Mouse (Mus musculus): ENCODE data around the gene Gm21987. TPM values are rescaled to one million over a fixed set of nuclear protein-coding genes. Genes with fewer than 3 reads are reported as not detected.
"Not testable (repeated sequence)": the region's sequence is repeated elsewhere in the genome, so short reads cannot be mapped to it uniquely, and the experiment has no call there.

Gm21987 gene
- polyA plus RNA-seq, 1 experiment = not detected

- H3K27ac ChIP-seq (ENCODE audit: control insufficient read depth, insufficient read depth, low read depth, low read length, poor library complexity) = no peak overlapping the region
- WGBS = 75% methylated on average over 9 of the region's 9 CpGs
- TF ChIP-seq CTCF (IDR thresholded peaks at IDR 0.05; ENCODE audit: control insufficient read depth, insufficient read depth, low read length) (no peak), POLR2A (IDR thresholded peaks at IDR 0.05; ENCODE audit: borderline replicate concordance, control insufficient read depth, low read depth, low read length) (no peak)
- H3K4me1 ChIP-seq (ENCODE audit: control insufficient read depth, insufficient read depth, low read length) = no peaks in the 10 kb centered on the region
- H3K4me3 ChIP-seq (replicated peaks; ENCODE audit: control insufficient read depth, low read depth, low read length) = no peak overlapping the region
Measured at GRCm38 (mm10) chr16:38318492-38318891, 28.3 kb upstream of the Gm21987 start.

- 86% methylated on average over 4 of the region's 4 CpGs for WGBS
- Histone ChIP-seq H3K4me3 (replicated peaks; ENCODE audit: control insufficient read depth, low read depth, low read length) (no peak overlapping the region), H3K27ac (ENCODE audit: control insufficient read depth, insufficient read depth, low read depth, low read length, poor library complexity) (no peak overlapping the region), H3K4me1 (ENCODE audit: control insufficient read depth, insufficient read depth, low read length) (no peaks in the 10 kb centered on the region)
- no peak for TF ChIP-seq POLR2A (IDR thresholded peaks at IDR 0.05; ENCODE audit: borderline replicate concordance, control insufficient read depth, low read depth, low read length)
- TF ChIP-seq CTCF (IDR thresholded peaks at IDR 0.05; ENCODE audit: control insufficient read depth, insufficient read depth, low read length) = no peak
Measured at GRCm38 (mm10) chr16:38319087-38319486, 27.8 kb upstream of the Gm21987 start.

GRCm38 (mm10) chr16:38321452-38321935, 25.3 kb upstream of the Gm21987 start:
- Histone ChIP-seq H3K4me3 (replicated peaks; ENCODE audit: control insufficient read depth, low read depth, low read length) (no peak overlapping the region), H3K27ac (ENCODE audit: control insufficient read depth, insufficient read depth, low read depth, low read length, poor library complexity) (no peak overlapping the region), H3K4me1 (ENCODE audit: control insufficient read depth, insufficient read depth, low read length) (no peaks in the 10 kb centered on the region)
- WGBS = 26% methylated on average over 17 of the region's 17 CpGs
- peak; percentile 61 for TF ChIP-seq CTCF (IDR thresholded peaks at IDR 0.05; ENCODE audit: control insufficient read depth, insufficient read depth, low read length)
- no peak for TF ChIP-seq POLR2A (IDR thresholded peaks at IDR 0.05; ENCODE audit: borderline replicate concordance, control insufficient read depth, low read depth, low read length)

- Histone ChIP-seq H3K27ac (ENCODE audit: control insufficient read depth, insufficient read depth, low read depth, low read length, poor library complexity) (no peak overlapping the region), H3K4me1 (ENCODE audit: control insufficient read depth, insufficient read depth, low read length) (no peaks in the 10 kb centered on the region), H3K4me3 (replicated peaks; ENCODE audit: control insufficient read depth, low read depth, low read length) (no peak overlapping the region)
- WGBS = 82% methylated on average over 15 of the region's 15 CpGs
- TF ChIP-seq POLR2A (IDR thresholded peaks at IDR 0.05; ENCODE audit: borderline replicate concordance, control insufficient read depth, low read depth, low read length) (no peak), CTCF (IDR thresholded peaks at IDR 0.05; ENCODE audit: control insufficient read depth, insufficient read depth, low read length) (no peak)
Measured at GRCm38 (mm10) chr16:38324311-38324710, 22.5 kb upstream of the Gm21987 start.

GRCm38 (mm10) chr16:38326778-38327397, 20.0 kb upstream of the Gm21987 start:
- no peak for TF ChIP-seq POLR2A (IDR thresholded peaks at IDR 0.05; ENCODE audit: borderline replicate concordance, control insufficient read depth, low read depth, low read length)
- Histone ChIP-seq H3K27ac (ENCODE audit: control insufficient read depth, insufficient read depth, low read depth, low read length, poor library complexity) (no peak overlapping the region), H3K4me1 (ENCODE audit: control insufficient read depth, insufficient read depth, low read length) (no peaks in the 10 kb centered on the region), H3K4me3 (replicated peaks; ENCODE audit: control insufficient read depth, low read depth, low read length) (no peak overlapping the region)
- 80% methylated on average over 11 of the region's 11 CpGs for WGBS

GRCm38 (mm10) chr16:38329340-38329739, 17.5 kb upstream of the Gm21987 start:
- no peak for TF ChIP-seq POLR2A (IDR thresholded peaks at IDR 0.05; ENCODE audit: borderline replicate concordance, control insufficient read depth, low read depth, low read length)
- TF ChIP-seq CTCF (IDR thresholded peaks at IDR 0.05; ENCODE audit: control insufficient read depth, insufficient read depth, low read length) = no peak
- WGBS = 88% methylated on average over 3 of the region's 3 CpGs
- Histone ChIP-seq H3K4me1 (ENCODE audit: control insufficient read depth, insufficient read depth, low read length) (no peaks in the 10 kb centered on the region), H3K4me3 (replicated peaks; ENCODE audit: control insufficient read depth, low read depth, low read length) (no peak overlapping the region), H3K27ac (ENCODE audit: control insufficient read depth, insufficient read depth, low read depth, low read length, poor library complexity) (no peak overlapping the region)

GRCm38 (mm10) chr16:38334431-38334830, 12.4 kb upstream of the Gm21987 start:
- no peak overlapping the region for H3K27ac ChIP-seq (ENCODE audit: control insufficient read depth, insufficient read depth, low read depth, low read length, poor library complexity)
- 84% methylated on average over 6 of the region's 6 CpGs for WGBS
- no peak overlapping the region for H3K4me3 ChIP-seq (replicated peaks; ENCODE audit: control insufficient read depth, low read depth, low read length)
- TF ChIP-seq CTCF (IDR thresholded peaks at IDR 0.05; ENCODE audit: control insufficient read depth, insufficient read depth, low read length) (no peak), POLR2A (IDR thresholded peaks at IDR 0.05; ENCODE audit: borderline replicate concordance, control insufficient read depth, low read depth, low read length) (no peak)
- H3K4me1 ChIP-seq (ENCODE audit: control insufficient read depth, insufficient read depth, low read length) = no peaks in the 10 kb centered on the region

- not testable (repeated sequence) for H3K4me1 ChIP-seq (ENCODE audit: control insufficient read depth, insufficient read depth, low read length); H3K27ac ChIP-seq (ENCODE audit: control insufficient read depth, insufficient read depth, low read depth, low read length, poor library complexity); H3K4me3 ChIP-seq (replicated peaks; ENCODE audit: control insufficient read depth, low read depth, low read length)
- WGBS = 78% methylated on average over 4 of the region's 4 CpGs
Measured at GRCm38 (mm10) chr16:38338077-38338476, 8.8 kb upstream of the Gm21987 start.

Data from bone marrow, adult 2 months (tissue).